Mouse (Mus musculus) lung, embryonic 14.5 days (tissue): Measurements from ENCODE around the gene Fbxl13. TPM values are rescaled to one million over a fixed set of nuclear protein-coding genes. Genes with fewer than 3 reads are reported as not detected.

ENCODE experiments used
- ATAC-seq: fragments of 200-750 bp; cut with Nextera tagmentation; 2 replicates; pipeline ENCODE4 v1.8.0; 2017; ENCODE audit warnings: mild to moderate bottlenecking, moderate TSS enrichment, moderate library complexity; ENCODE audit not compliant: insufficient read depth
- DNase-seq: peaks from one replicate; pipeline ENCODE4 v3.0.0-alpha.2; 2015
- H3K27ac ChIP-seq: fragments of 300-500 bp; sonication (generic); 2 replicates; pipeline ENCODE4 v1.5.1; 2014; ENCODE audit warnings: low read depth, mild to moderate bottlenecking, moderate library complexity
- H3K27me3 ChIP-seq: fragments of 300-500 bp; sonication (generic); 2 replicates; pipeline ENCODE4 v1.6.1; 2014; ENCODE audit warnings: low read length, control low read depth; ENCODE audit not compliant: insufficient read depth
- H3K36me3 ChIP-seq: fragments of 300-500 bp; sonication (generic); 2 replicates; pipeline ENCODE4 v1.6.1; 2014; ENCODE audit warnings: control low read depth; ENCODE audit not compliant: insufficient read depth
- H3K4me1 ChIP-seq: fragments of 300-500 bp; sonication (generic); 2 replicates; pipeline ENCODE4 v1.6.1; 2014; ENCODE audit warnings: antibody characterized with exemption, control low read depth; ENCODE audit not compliant: insufficient read depth
- H3K4me2 ChIP-seq: fragments of 300-500 bp; sonication (generic); 2 replicates; pipeline ENCODE4 v1.6.1; 2014; ENCODE audit warnings: mild to moderate bottlenecking
- H3K4me3 ChIP-seq: fragments of 300-500 bp; sonication (generic); 2 replicates; pipeline ENCODE4 v1.5.1; 2014; ENCODE audit warnings: low read depth, low read length
- H3K9ac ChIP-seq: fragments of 300-500 bp; sonication (generic); 2 replicates; pipeline ENCODE4 v1.6.1; 2014
- H3K9me3 ChIP-seq: fragments of 300-500 bp; sonication (generic); 2 replicates; pipeline ENCODE4 v1.6.1; 2016; ENCODE audit warnings: low read depth, low read length, control low read depth
- CTCF ChIP-seq: IDR thresholded peaks from 2 replicates; pipeline ENCODE4 v1.5.1; 2016; ENCODE audit warnings: antibody characterized with exemption, low read depth
- WGBS: fragments of 180-500 bp; shearing (Covaris S2); extraction: QIAGEN DNeasy Blood & Tissue Kit; methylation state at CpG from one replicate; pipeline ENCODE4 v1.1.7; 2014; 5-methylcytosine and 5-hydroxymethylcytosine counted together
- polyA plus RNA-seq: library from polyadenylated mRNA; unstranded; fragments of >200 nt; fragmentation: Nextera tagmentation; extraction: Ambion mirVana; gene quantifications from 2 replicates; pipeline ENCODE4 v1.2.1, GENCODE M21; 2014

Fbxl13 gene
- polyA plus RNA-seq, 1 experiment from 2014 or later: 0.50 TPM

GRCm38 (mm10) chr5:21680940-21681339, 35.5 kb upstream of the Fbxl13 start:
- Histone ChIP-seq H3K27me3 (no peaks in the 10 kb centered on the region), H3K4me2 (no peak overlapping the region), H3K9ac (no peak overlapping the region), H3K9me3 (no peaks in the 10 kb centered on the region), H3K4me1 (no peaks in the 10 kb centered on the region), H3K36me3 (0 out of 2 replicates have a peak, but pooled peaks cover 2% of the 10 kb centered on the region), H3K4me3 (no peak overlapping the region), H3K27ac (no peak overlapping the region)
- ATAC-seq (no peak), DNase-seq (no peak)
- TF ChIP-seq CTCF: no peak
- WGBS: 80% methylated on average over 5 of the region's 5 CpGs

GRCm38 (mm10) chr5:21680029-21680428, 34.6 kb upstream of the Fbxl13 start:
- Histone ChIP-seq H3K36me3 (peaks cover 10% of the 10 kb centered on the region; the same call in 1 of the 2 replicates), H3K4me3 (no peak overlapping the region), H3K4me2 (no peak overlapping the region), H3K27ac (no peak overlapping the region), H3K9me3 (no peaks in the 10 kb centered on the region), H3K4me1 (no peaks in the 10 kb centered on the region), H3K9ac (no peak overlapping the region), H3K27me3 (no peaks in the 10 kb centered on the region)
- no peak for DNase-seq
- 73% methylated on average over 4 of the region's 4 CpGs for WGBS
- no peak for ATAC-seq
- TF ChIP-seq CTCF: no peak

DNA sequence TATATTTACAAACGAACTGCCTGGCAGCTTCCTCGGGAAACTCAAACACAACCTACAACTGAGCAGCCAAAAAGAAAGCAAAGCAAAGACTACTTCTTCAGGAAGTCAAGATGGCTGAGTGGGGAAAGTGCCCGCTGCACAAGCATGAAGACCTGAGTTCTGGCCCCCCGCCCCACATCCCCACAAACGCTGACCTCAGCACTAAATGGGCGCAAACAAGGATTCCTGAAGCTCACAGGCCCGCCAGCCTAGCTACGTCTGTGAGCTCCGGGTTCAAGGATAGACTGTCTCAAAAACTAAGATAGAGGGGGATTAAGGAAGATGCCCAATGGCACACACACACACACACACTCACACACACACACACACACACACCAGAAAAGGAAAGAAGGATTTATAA, 32.9 kb upstream of the Fbxl13 start:
- no peak for TF ChIP-seq CTCF
- Histone ChIP-seq H3K4me1 (no peaks in the 10 kb centered on the region), H3K4me3 (no peak overlapping the region), H3K4me2 (no peak overlapping the region), H3K36me3 (peaks cover 15% of the 10 kb centered on the region; the same call in 1 of the 2 replicates), H3K27ac (no peak overlapping the region), H3K9ac (no peak overlapping the region), H3K27me3 (no peaks in the 10 kb centered on the region), H3K9me3 (no peaks in the 10 kb centered on the region)
- WGBS: 92% methylated on average over 9 of the region's 9 CpGs
- DNase-seq (no peak), ATAC-seq (no peak)

GRCm38 (mm10) chr5:21677939-21678338, 32.5 kb upstream of the Fbxl13 start:
- no peaks in the 10 kb centered on the region for H3K4me1 ChIP-seq
- WGBS: 89% methylated on average over 6 of the region's 6 CpGs
- H3K9ac ChIP-seq: no peak overlapping the region
- TF ChIP-seq CTCF: no peak
- DNase-seq: no peak
- no peak for ATAC-seq
- no peak overlapping the region for H3K4me2 ChIP-seq
- H3K36me3 ChIP-seq: peaks cover 15% of the 10 kb centered on the region; the same call in 1 of the 2 replicates
- H3K27ac ChIP-seq: no peak overlapping the region
- H3K27me3 ChIP-seq: no peaks in the 10 kb centered on the region
- H3K9me3 ChIP-seq: no peaks in the 10 kb centered on the region
- no peak overlapping the region for H3K4me3 ChIP-seq

GRCm38 (mm10) chr5:21675494-21675893, 30.1 kb upstream of the Fbxl13 start:
- DNase-seq: no peak
- Histone ChIP-seq H3K4me2 (no peak overlapping the region), H3K4me3 (no peak overlapping the region), H3K36me3 (peaks cover 13% of the 10 kb centered on the region; the same call in 1 of the 2 replicates), H3K9me3 (no peaks in the 10 kb centered on the region), H3K27ac (no peak overlapping the region), H3K9ac (no peak overlapping the region), H3K27me3 (no peaks in the 10 kb centered on the region), H3K4me1 (no peaks in the 10 kb centered on the region)
- WGBS: 92% methylated on average over 23 of the region's 23 CpGs
- no peak for TF ChIP-seq CTCF
- ATAC-seq: no peak

DNA sequence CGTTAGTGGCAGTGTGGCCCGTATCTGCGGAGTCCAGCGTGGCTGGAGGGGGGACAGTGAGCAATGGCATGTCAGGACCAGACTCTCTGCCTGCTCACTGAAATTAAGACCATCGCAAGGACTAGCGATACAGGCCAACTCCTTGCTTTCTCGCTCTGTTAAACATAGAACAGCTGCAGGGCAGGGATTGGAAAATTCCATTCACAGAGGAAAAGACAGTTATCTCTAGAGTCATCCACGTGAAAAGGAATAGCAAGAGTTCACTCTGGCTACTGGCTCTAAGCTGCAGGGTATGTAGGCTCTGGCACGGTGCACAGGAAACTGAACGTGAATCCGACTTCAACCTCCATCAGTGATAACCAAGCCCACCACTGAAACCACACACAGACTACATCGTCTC, 29.6 kb upstream of the Fbxl13 start:
- ATAC-seq: no peak
- Histone ChIP-seq H3K9me3 (no peaks in the 10 kb centered on the region), H3K4me3 (no peak overlapping the region), H3K4me1 (no peaks in the 10 kb centered on the region), H3K27me3 (no peaks in the 10 kb centered on the region), H3K36me3 (peaks cover 13% of the 10 kb centered on the region; the same call in 1 of the 2 replicates), H3K9ac (no peak overlapping the region), H3K4me2 (no peak overlapping the region), H3K27ac (no peak overlapping the region)
- DNase-seq: no peak
- no peak for TF ChIP-seq CTCF
- WGBS: 81% methylated on average over 12 of the region's 12 CpGs

DNA sequence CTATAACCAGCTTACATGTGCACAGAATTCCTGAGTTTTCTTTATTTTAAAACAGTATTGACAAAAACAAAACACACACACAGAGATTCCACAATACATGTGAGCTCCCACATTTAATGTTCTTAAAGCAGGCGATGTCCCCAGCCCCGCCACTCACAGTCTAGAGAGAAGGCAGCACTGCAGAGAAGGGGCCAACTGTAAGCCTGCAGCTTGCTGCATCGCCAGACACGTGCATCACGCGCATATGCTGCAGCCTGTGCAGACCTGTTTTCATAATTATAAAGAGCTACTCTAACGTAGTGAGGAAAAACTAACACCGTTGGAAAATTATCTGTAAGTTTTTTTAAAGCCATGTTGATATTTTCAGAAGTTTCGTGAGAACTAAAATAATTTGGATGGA, 28.3 kb upstream of the Fbxl13 start:
- 80% methylated on average over 9 of the region's 9 CpGs for whole genome bisulfite sequencing
- H3K36me3 ChIP-seq: peaks cover 13% of the 10 kb centered on the region; the same call in 1 of the 2 replicates
- H3K4me3 ChIP-seq: no peak overlapping the region
- no peaks in the 10 kb centered on the region for H3K27me3 ChIP-seq
- H3K4me2 ChIP-seq: no peak overlapping the region
- H3K9me3 ChIP-seq: no peaks in the 10 kb centered on the region
- no peak for DNase-seq
- no peak for TF ChIP-seq CTCF
- H3K4me1 ChIP-seq: no peaks in the 10 kb centered on the region
- no peak for ATAC-seq
- H3K27ac ChIP-seq: no peak overlapping the region
- no peak overlapping the region for H3K9ac ChIP-seq
